Mouse (Mus musculus) neural tube, embryonic 14.5 days (tissue): ENCODE data around the gene Cecr2. TPM values are rescaled to one million over a fixed set of nuclear protein-coding genes. Genes with fewer than 3 reads are reported as not detected.

Experiments used
- ATAC-seq: fragments of 200-750 bp; cut with Nextera tagmentation; 2 replicates; pipeline ENCODE4 v1.8.0; 2017; ENCODE audit warnings: low read depth, mild to moderate bottlenecking, moderate TSS enrichment, moderate library complexity
- H3K27ac ChIP-seq: fragments of 300-500 bp; sonication (generic); 2 replicates; pipeline ENCODE4 v1.5.1; 2014; ENCODE audit warnings: low read depth, mild to moderate bottlenecking, control low read depth, low read length, moderate library complexity, mixed read lengths
- H3K27me3 ChIP-seq: fragments of 300-500 bp; sonication (generic); 2 replicates; pipeline ENCODE4 v1.6.1; 2014; ENCODE audit warnings: low read length; ENCODE audit not compliant: control insufficient read depth, insufficient read depth
- H3K36me3 ChIP-seq: fragments of 300-500 bp; sonication (generic); 2 replicates; pipeline ENCODE4 v1.6.1; 2014; ENCODE audit warnings: low read length, mixed read lengths; ENCODE audit not compliant: control insufficient read depth, insufficient read depth
- H3K4me1 ChIP-seq: fragments of 300-500 bp; sonication (generic); 2 replicates; pipeline ENCODE4 v1.6.1; 2014; ENCODE audit warnings: low read length; ENCODE audit not compliant: control insufficient read depth, insufficient read depth
- H3K4me2 ChIP-seq: fragments of 300-500 bp; sonication (generic); 2 replicates; pipeline ENCODE4 v1.6.1; 2014; ENCODE audit warnings: mild to moderate bottlenecking, low read depth, low read length, control low read depth
- H3K4me3 ChIP-seq: fragments of 300-500 bp; sonication (generic); 2 replicates; pipeline ENCODE4 v1.5.1; 2014; ENCODE audit warnings: low read depth, low read length, control low read depth, mixed read lengths
- H3K9ac ChIP-seq: fragments of 300-500 bp; sonication (generic); replicated peaks from 2 replicates; pipeline ENCODE4 v1.6.1; 2014; ENCODE audit warnings: low read depth, mild to moderate bottlenecking, control low read depth, low read length, mixed read lengths
- H3K9me3 ChIP-seq: fragments of 300-500 bp; sonication (generic); 2 replicates; pipeline ENCODE4 v1.6.1; 2016; ENCODE audit warnings: low read length; ENCODE audit not compliant: control insufficient read depth
- WGBS: fragments of 180-500 bp; shearing (Covaris S2); extraction: QIAGEN DNeasy Blood & Tissue Kit; methylation state at CpG from one replicate; pipeline ENCODE4 v1.1.7; 2014; 5-methylcytosine and 5-hydroxymethylcytosine counted together
- polyA plus RNA-seq: library from polyadenylated mRNA; unstranded; fragments of >200 nt; fragmentation: Nextera tagmentation; extraction: Ambion mirVana; gene quantifications from 2 replicates; pipeline ENCODE4 v1.2.1, GENCODE M21; 2014

Cecr2 gene
- polyA plus RNA-seq, 1 experiment from 2014 or later: 3.1 TPM

GRCm38 (mm10) chr6:120773149-120773628, 107.0 kb downstream of the Cecr2 start, which contains the start of gene Slc25a18:
Gene Slc25a18 (plus strand): TSS chr6:120773578.
- H3K27ac ChIP-seq: peak within 1 kb of the TSS; percentile 66
- H3K4me2 ChIP-seq: peak within 1 kb of the TSS; percentile 5; the same call in 1 of the 2 replicates
- no peaks in the 10 kb centered on the region for H3K9me3 ChIP-seq
- no peaks in the 10 kb centered on the region for H3K27me3 ChIP-seq
- peak; percentile 85 for ATAC-seq
- H3K9ac ChIP-seq: no peak within 1 kb of the TSS
- H3K4me3 ChIP-seq: no peak within 1 kb of the TSS
- 12% methylated on average over 5 of the region's 5 CpGs for WGBS
- H3K4me1 ChIP-seq: peaks cover 10% of the 10 kb centered on the region; the same call in 1 of the 2 replicates
- no peaks in the 10 kb centered on the region for H3K36me3 ChIP-seq

DNA sequence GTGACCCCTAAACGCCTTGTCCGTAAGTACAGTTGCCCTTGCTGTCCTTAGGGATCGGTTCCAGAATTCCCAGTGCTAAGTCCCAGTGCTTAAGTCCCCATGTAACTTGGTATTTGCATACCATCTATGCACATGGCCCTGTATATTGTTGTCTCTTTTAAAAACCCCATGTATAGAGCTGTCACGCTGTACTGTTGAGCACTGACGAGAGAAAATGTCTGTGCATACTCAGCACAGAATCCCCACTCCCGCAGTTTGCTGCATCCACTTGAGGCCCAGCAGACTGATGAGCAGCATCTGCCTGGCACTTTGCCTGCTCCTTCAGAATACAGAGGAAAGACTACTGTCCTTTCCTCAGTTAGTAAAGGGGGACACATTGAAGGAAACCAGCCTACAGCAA, 107.6 kb downstream of the Cecr2 start:
- WGBS: 56% methylated on average over 6 of the region's 6 CpGs
- no peaks in the 10 kb centered on the region for H3K36me3 ChIP-seq
- H3K4me3 ChIP-seq: no peak overlapping the region
- peak; percentile 34; the same call in 1 of the 2 replicates for ATAC-seq
- no peaks in the 10 kb centered on the region for H3K9me3 ChIP-seq
- peak overlapping the region; percentile 66 for H3K27ac ChIP-seq
- no peaks in the 10 kb centered on the region for H3K27me3 ChIP-seq
- H3K4me2 ChIP-seq: peak overlapping the region; percentile 5; the same call in 1 of the 2 replicates
- no peak overlapping the region for H3K9ac ChIP-seq
- H3K4me1 ChIP-seq: peaks cover 10% of the 10 kb centered on the region; the same call in 1 of the 2 replicates

- Histone ChIP-seq H3K9ac (no peak overlapping the region), H3K36me3 (no peaks in the 10 kb centered on the region), H3K4me2 (no peak overlapping the region), H3K4me3 (no peak overlapping the region), H3K9me3 (no peaks in the 10 kb centered on the region), H3K27me3 (no peaks in the 10 kb centered on the region), H3K4me1 (peaks cover 10% of the 10 kb centered on the region; the same call in 1 of the 2 replicates), H3K27ac (no peak overlapping the region; the same call in 1 of the 2 replicates)
- 87% methylated on average over 3 of the region's 3 CpGs for WGBS
- no peak for ATAC-seq
Observed at GRCm38 (mm10) chr6:120776286-120776685, 110.1 kb downstream of the Cecr2 start.

GRCm38 (mm10) chr6:120777533-120777932, 111.4 kb downstream of the Cecr2 start:
- WGBS: 86% methylated on average over 9 of the region's 9 CpGs
- Histone ChIP-seq H3K4me2 (no peak overlapping the region), H3K9ac (no peak overlapping the region), H3K4me3 (no peak overlapping the region), H3K27me3 (no peaks in the 10 kb centered on the region), H3K27ac (no peak overlapping the region), H3K36me3 (no peaks in the 10 kb centered on the region), H3K4me1 (peaks cover 10% of the 10 kb centered on the region; the same call in 1 of the 2 replicates), H3K9me3 (no peaks in the 10 kb centered on the region)
- ATAC-seq: no peak

DNA sequence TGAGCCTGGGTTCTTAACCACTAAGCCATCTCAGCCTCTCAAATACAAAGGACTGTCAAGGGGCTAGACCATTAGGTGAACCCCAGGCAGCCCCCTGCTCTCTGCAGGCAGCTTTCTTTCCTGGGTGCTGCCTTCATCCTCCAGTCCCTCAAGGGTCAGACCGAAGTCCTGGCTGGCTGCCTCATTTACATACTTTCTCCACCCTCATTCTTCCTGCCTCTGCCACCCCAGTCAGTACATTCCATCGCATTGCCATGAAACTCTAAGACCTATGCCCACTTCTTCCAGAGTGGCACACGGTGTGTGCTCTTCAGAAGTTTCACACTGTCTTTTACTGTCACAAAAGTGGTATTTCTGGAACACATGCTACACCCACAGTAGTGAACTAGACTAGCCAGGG, 112.1 kb downstream of the Cecr2 start:
- Histone ChIP-seq H3K4me1 (0 out of 2 replicates have a peak, but pooled peaks cover 3% of the 10 kb centered on the region), H3K27ac (no peak overlapping the region), H3K4me3 (no peak overlapping the region), H3K27me3 (no peaks in the 10 kb centered on the region), H3K36me3 (no peaks in the 10 kb centered on the region), H3K9ac (no peak overlapping the region), H3K9me3 (no peaks in the 10 kb centered on the region), H3K4me2 (no peak overlapping the region)
- no peak for ATAC-seq
- 52% methylated on average over 3 of the region's 3 CpGs for WGBS

DNA sequence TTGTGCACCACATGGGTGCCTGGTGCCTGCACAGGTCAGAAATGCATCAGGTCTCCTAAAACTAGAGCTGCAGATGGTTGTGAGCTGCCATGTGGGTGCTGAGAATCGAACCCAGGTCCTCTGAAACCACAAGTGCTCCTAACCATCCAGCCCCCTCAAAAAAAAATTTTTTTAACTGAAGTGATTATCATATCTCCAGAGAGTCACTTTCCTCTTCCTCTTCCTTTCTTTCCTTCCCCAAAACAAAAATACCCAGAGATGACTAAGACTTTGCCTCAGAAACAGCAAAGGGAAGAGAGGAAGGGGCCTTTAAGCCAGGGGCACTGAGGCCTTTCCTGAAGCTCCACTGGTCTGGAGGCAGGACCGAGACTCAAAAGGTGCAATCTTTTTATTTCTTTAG, 116.8 kb downstream of the Cecr2 start:
- Histone ChIP-seq H3K4me2 (no peak overlapping the region), H3K9me3 (no peaks in the 10 kb centered on the region), H3K27ac (no peak overlapping the region), H3K4me1 (no peaks in the 10 kb centered on the region), H3K9ac (no peak overlapping the region), H3K36me3 (no peaks in the 10 kb centered on the region), H3K27me3 (no peaks in the 10 kb centered on the region), H3K4me3 (no peak overlapping the region)
- 98% methylated on average over 2 of the region's 2 CpGs for WGBS
- ATAC-seq: no peak

- ATAC-seq: peak; percentile 26; the same call in 1 of the 2 replicates
- 42% methylated on average over 7 of the region's 7 CpGs for WGBS
- H3K27ac ChIP-seq: peak overlapping the region; percentile 16; the same call in 1 of the 2 replicates
Observed at GRCm38 (mm10) chr6:120784351-120784750, 118.2 kb downstream of the Cecr2 start.

GRCm38 (mm10) chr6:120788068-120788607, 122.0 kb downstream of the Cecr2 start:
- Histone ChIP-seq H3K27ac (no peak overlapping the region), H3K9me3 (no peaks in the 10 kb centered on the region), H3K4me1 (no peaks in the 10 kb centered on the region), H3K4me3 (no peak overlapping the region), H3K9ac (no peak overlapping the region), H3K4me2 (no peak overlapping the region), H3K36me3 (peaks cover 13% of the 10 kb centered on the region), H3K27me3 (no peaks in the 10 kb centered on the region)
- no peak for ATAC-seq
- 80% methylated on average over 5 of the region's 5 CpGs for WGBS

More at GRCm38 (mm10) chr6:120784351-120784750, 118.2 kb downstream of the Cecr2 start:
- no peak overlapping the region for H3K9ac ChIP-seq
- H3K27me3 ChIP-seq: no peaks in the 10 kb centered on the region
- no peaks in the 10 kb centered on the region for H3K9me3 ChIP-seq
- H3K4me2 ChIP-seq: no peak overlapping the region
- H3K4me3 ChIP-seq: no peak overlapping the region
- H3K36me3 ChIP-seq: no peaks in the 10 kb centered on the region
- no peaks in the 10 kb centered on the region for H3K4me1 ChIP-seq

DNA sequence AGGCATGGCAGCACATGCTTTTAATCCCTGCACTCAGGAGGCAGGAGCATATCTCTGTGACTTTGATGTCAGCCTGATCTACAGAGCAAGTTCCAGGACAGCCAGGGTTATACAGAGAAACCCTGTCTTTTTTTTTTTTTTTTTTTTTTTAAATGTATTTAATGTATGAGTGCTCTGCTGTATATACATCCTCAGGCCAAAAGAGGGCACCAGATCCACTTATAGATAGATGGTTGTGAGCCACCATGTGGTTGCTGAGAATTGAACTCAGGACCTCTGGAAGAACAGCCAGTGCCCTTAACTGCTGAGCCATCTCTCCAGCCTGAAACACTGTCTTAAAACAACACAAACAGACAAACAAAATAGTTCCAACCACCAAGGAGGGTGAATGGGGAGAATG, 122.7 kb downstream of the Cecr2 start:
- Histone ChIP-seq H3K36me3 (peaks cover 21% of the 10 kb centered on the region), H3K4me3 (no peak overlapping the region), H3K4me2 (no peak overlapping the region), H3K27ac (no peak overlapping the region), H3K4me1 (no peaks in the 10 kb centered on the region), H3K9me3 (no peaks in the 10 kb centered on the region), H3K27me3 (no peaks in the 10 kb centered on the region), H3K9ac (no peak overlapping the region)
- no peak for ATAC-seq
